Mouse (Mus musculus) ES-Bruce4 (cell line): Measurements from ENCODE around the gene Thoc5.

Experiments used
- CTCF ChIP-seq: IDR thresholded peaks from one replicate; pipeline ENCODE4 v1.8.1; 2011; ENCODE audit warnings: low read depth, low read length
- POLR2A ChIP-seq: IDR thresholded peaks from one replicate; pipeline ENCODE4 v1.8.1; 2011; ENCODE audit warnings: low read length; ENCODE audit not compliant: insufficient read depth

GRCm38 (mm10) chr11:4854181-4854580 lies 40.9 kb upstream of the Thoc5 start:
- TF ChIP-seq POLR2A, result no peak
- no peak for TF ChIP-seq CTCF
